Mouse (Mus musculus) hindbrain, embryonic 11.5 days (tissue): ENCODE data around the gene Mdm2. TPM values are rescaled to one million over a fixed set of nuclear protein-coding genes. Genes with fewer than 3 reads are reported as not detected.

ENCODE experiments used
- ATAC-seq: fragments of 200-750 bp; cut with Nextera tagmentation; 2 replicates; pipeline ENCODE4 v1.8.0; 2017; ENCODE audit warnings: mild to moderate bottlenecking, moderate TSS enrichment, moderate library complexity; ENCODE audit not compliant: low FRiP score
- DNase-seq: peaks from one replicate; pipeline ENCODE4 v3.0.0-alpha.2; 2015; ENCODE audit warnings: low spot score
- H3K27ac ChIP-seq: fragments of 300-500 bp; sonication (generic); 2 replicates; pipeline ENCODE4 v1.5.1; 2014; ENCODE audit warnings: mild to moderate bottlenecking, low read depth, low read length
- H3K27me3 ChIP-seq: fragments of 300-500 bp; sonication (generic); 2 replicates; pipeline ENCODE4 v1.6.1; 2014; ENCODE audit warnings: mild to moderate bottlenecking, low read length, moderate library complexity, mixed read lengths; ENCODE audit not compliant: control insufficient read depth, insufficient read depth
- H3K36me3 ChIP-seq: fragments of 300-500 bp; sonication (generic); 2 replicates; pipeline ENCODE4 v1.6.1; 2014; ENCODE audit warnings: mild to moderate bottlenecking, low read length, moderate library complexity, mixed read lengths; ENCODE audit not compliant: control insufficient read depth, insufficient read depth
- H3K4me1 ChIP-seq: fragments of 300-500 bp; sonication (generic); replicated peaks from 2 replicates; pipeline ENCODE4 v1.6.1; 2014; ENCODE audit warnings: low read length, mixed read lengths; ENCODE audit not compliant: control insufficient read depth, insufficient read depth
- H3K4me2 ChIP-seq: fragments of 300-500 bp; sonication (generic); replicated peaks from 2 replicates; pipeline ENCODE4 v1.6.1; 2014; ENCODE audit warnings: mild to moderate bottlenecking, low read depth, low read length
- H3K4me3 ChIP-seq: fragments of 300-500 bp; sonication (generic); 2 replicates; pipeline ENCODE4 v1.5.1; 2014; ENCODE audit warnings: low read depth, low read length
- H3K9ac ChIP-seq: fragments of 300-500 bp; sonication (generic); 2 replicates; pipeline ENCODE4 v1.6.1; 2014; ENCODE audit warnings: low read depth, low read length
- H3K9me3 ChIP-seq: fragments of 300-500 bp; sonication (generic); 2 replicates; pipeline ENCODE4 v1.6.1; 2016; ENCODE audit warnings: low read length; ENCODE audit not compliant: control insufficient read depth
- WGBS: fragments of 180-500 bp; shearing (Covaris S2); extraction: QIAGEN DNeasy Blood & Tissue Kit; methylation state at CpG from one replicate; pipeline ENCODE4 v1.1.7; 2014; 5-methylcytosine and 5-hydroxymethylcytosine counted together
- polyA plus RNA-seq: library from polyadenylated mRNA; unstranded; fragments of >200 nt; fragmentation: Nextera tagmentation; extraction: Ambion mirVana; gene quantifications from 2 replicates; pipeline ENCODE4 v1.2.1, GENCODE M21; 2014

Mdm2 gene
- polyA plus RNA-seq, 1 experiment from 2014 or later, result 87.8 TPM

- H3K27me3 ChIP-seq, result no peaks in the 10 kb centered on the region
- H3K4me1 ChIP-seq, result no peaks in the 10 kb centered on the region
- no peak overlapping the region for H3K4me3 ChIP-seq
- 77% methylated on average over 7 of the region's 7 CpGs for WGBS
- no peak overlapping the region for H3K4me2 ChIP-seq
- H3K36me3 ChIP-seq, result no peaks in the 10 kb centered on the region
- H3K9me3 ChIP-seq, result no peaks in the 10 kb centered on the region
- DNase-seq (no peak), ATAC-seq (no peak)
- no peak overlapping the region for H3K9ac ChIP-seq
- no peak overlapping the region for H3K27ac ChIP-seq
Measured at GRCm38 (mm10) chr10:117645487-117645964, 65.0 kb downstream of the Mdm2 start.

GRCm38 (mm10) chr10:117644828-117645227 lies 65.7 kb downstream of the Mdm2 start:
- Histone ChIP-seq H3K4me2 (no peak overlapping the region), H3K4me3 (no peak overlapping the region), H3K36me3 (no peaks in the 10 kb centered on the region), H3K9me3 (no peaks in the 10 kb centered on the region), H3K27me3 (no peaks in the 10 kb centered on the region), H3K27ac (no peak overlapping the region), H3K9ac (no peak overlapping the region), H3K4me1 (no peaks in the 10 kb centered on the region)
- 89% methylated on average over 11 of the region's 11 CpGs for WGBS
- ATAC-seq (no peak), DNase-seq (no peak)

- DNase-seq, result no peak
- no peaks in the 10 kb centered on the region for H3K27me3 ChIP-seq
- WGBS, result 92% methylated on average over 8 of the region's 8 CpGs
Measured at GRCm38 (mm10) chr10:117644429-117644748, 66.2 kb downstream of the Mdm2 start.

GRCm38 (mm10) chr10:117643711-117644428 lies 66.7 kb downstream of the Mdm2 start:
- 89% methylated on average over 12 of the region's 12 CpGs for WGBS
- no peak overlapping the region for H3K27ac ChIP-seq

More at GRCm38 (mm10) chr10:117644429-117644748, 66.2 kb downstream of the Mdm2 start:
- Histone ChIP-seq H3K36me3 (no peaks in the 10 kb centered on the region), H3K4me1 (no peaks in the 10 kb centered on the region), H3K9ac (no peak overlapping the region), H3K27ac (no peak overlapping the region), H3K4me3 (no peak overlapping the region), H3K4me2 (no peak overlapping the region), H3K9me3 (no peaks in the 10 kb centered on the region)
- no peak for ATAC-seq

GRCm38 (mm10) chr10:117643302-117643701 lies 67.3 kb downstream of the Mdm2 start:
- DNase-seq (no peak), ATAC-seq (no peak)
- no peaks in the 10 kb centered on the region for H3K4me1 ChIP-seq
- H3K27me3 ChIP-seq, result no peaks in the 10 kb centered on the region
- no peak overlapping the region for H3K4me3 ChIP-seq
- no peak overlapping the region for H3K4me2 ChIP-seq
- H3K36me3 ChIP-seq, result no peaks in the 10 kb centered on the region
- H3K27ac ChIP-seq, result no peak overlapping the region
- H3K9ac ChIP-seq, result no peak overlapping the region
- no peaks in the 10 kb centered on the region for H3K9me3 ChIP-seq
- 83% methylated on average over 6 of the region's 6 CpGs for WGBS

More at GRCm38 (mm10) chr10:117643711-117644428, 66.7 kb downstream of the Mdm2 start:
- no peaks in the 10 kb centered on the region for H3K4me1 ChIP-seq
- H3K27me3 ChIP-seq, result no peaks in the 10 kb centered on the region
- H3K9ac ChIP-seq, result no peak overlapping the region
- H3K4me2 ChIP-seq, result no peak overlapping the region
- no peaks in the 10 kb centered on the region for H3K36me3 ChIP-seq
- ATAC-seq (no peak), DNase-seq (no peak)
- no peak overlapping the region for H3K4me3 ChIP-seq
- H3K9me3 ChIP-seq, result no peaks in the 10 kb centered on the region

- ATAC-seq, result no peak
- 90% methylated on average over 15 of the region's 15 CpGs for WGBS
- no peak overlapping the region for H3K9ac ChIP-seq
- H3K27ac ChIP-seq, result no peak overlapping the region
- H3K4me1 ChIP-seq, result no peaks in the 10 kb centered on the region
- H3K9me3 ChIP-seq, result no peaks in the 10 kb centered on the region
- no peak overlapping the region for H3K4me2 ChIP-seq
- no peak for DNase-seq
- no peaks in the 10 kb centered on the region for H3K27me3 ChIP-seq
- H3K4me3 ChIP-seq, result no peak overlapping the region
- no peaks in the 10 kb centered on the region for H3K36me3 ChIP-seq
Measured at GRCm38 (mm10) chr10:117642491-117643262, 67.9 kb downstream of the Mdm2 start.

- Histone ChIP-seq H3K9me3 (no peaks in the 10 kb centered on the region), H3K36me3 (no peaks in the 10 kb centered on the region), H3K27ac (no peak overlapping the region), H3K4me1 (no peaks in the 10 kb centered on the region), H3K27me3 (no peaks in the 10 kb centered on the region), H3K4me2 (no peak overlapping the region), H3K9ac (no peak overlapping the region), H3K4me3 (no peak overlapping the region)
- DNase-seq (no peak), ATAC-seq (no peak)
- 79% methylated on average over 9 of the region's 9 CpGs for WGBS
Measured at GRCm38 (mm10) chr10:117642201-117642450, 68.4 kb downstream of the Mdm2 start.

GRCm38 (mm10) chr10:117641400-117642200 lies 69.0 kb downstream of the Mdm2 start:
- ATAC-seq, result no peak
- WGBS, result 55% methylated on average over 20 of the region's 20 CpGs

More at GRCm38 (mm10) chr10:117641400-117642200, 69.0 kb downstream of the Mdm2 start:
- no peaks in the 10 kb centered on the region for H3K27me3 ChIP-seq
- H3K9ac ChIP-seq, result no peak overlapping the region
- DNase-seq, result no peak
- H3K4me1 ChIP-seq, result no peaks in the 10 kb centered on the region
- no peaks in the 10 kb centered on the region for H3K36me3 ChIP-seq
- H3K4me3 ChIP-seq, result no peak overlapping the region
- no peak overlapping the region for H3K4me2 ChIP-seq
- no peak overlapping the region for H3K27ac ChIP-seq
- no peaks in the 10 kb centered on the region for H3K9me3 ChIP-seq
